Comparison of ENCODE assay signal across 20 mouse cellular contexts in the genomic region with DNA sequence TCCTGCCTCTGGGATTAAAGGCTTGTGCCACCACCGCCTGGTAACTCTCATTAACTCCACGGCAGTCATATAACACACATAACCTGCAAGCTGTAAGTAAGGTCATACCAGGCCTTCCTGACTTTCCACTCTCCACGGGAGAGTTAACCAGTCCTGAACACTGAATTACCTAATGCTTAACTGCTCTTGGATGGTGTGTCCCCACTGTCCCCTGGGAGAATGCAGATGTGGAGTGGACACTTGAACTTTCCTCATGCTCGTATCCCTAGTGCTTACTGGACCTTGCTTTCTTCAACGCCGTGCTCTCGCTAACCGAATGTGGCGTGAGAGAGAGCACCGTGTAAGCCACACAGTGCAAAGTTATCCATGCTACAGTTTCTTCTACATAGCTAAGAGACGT. TPM values are rescaled to one million over a fixed set of nuclear protein-coding genes. Genes with fewer than 3 reads are reported as not detected.
A peak's percentile ranks its signal among the peaks of the same experiment; 100 is the strongest.
DNase-seq lines count a peak whose midpoint lies in the region; ATAC-seq and TF ChIP-seq lines count a peak whose summit lies in the region.
"Had no signal": no experiment of that assay in that cellular context is flagged by ENCODE, and none has a peak within 500 bp of the region (broad histone marks: within the 10 kb centered on the region; RNA-seq: fewer than 3 reads in every experiment).

No protein-coding gene starts in this region.

- no peak overlapping the region for H3K9ac ChIP-seq in lung, postnatal 0 days (replicated peaks; ENCODE audit: low read depth)
- H3K9ac ChIP-seq in kidney, embryonic 16.5 days (replicated peaks; ENCODE audit: low read length) = no peak overlapping the region
- H3K9ac ChIP-seq: embryonic facial prominence, embryonic 13.5 days; forebrain, embryonic 12.5 days; hindbrain, embryonic 12.5 days had no signal

- DNase-seq in gastrocnemius, postnatal 25 days = peak; percentile 1
- DNase-seq in gastrocnemius, adult 8-10 months (ENCODE audit: low spot score in 2 of 2) = no peak
- DNase-seq in lung, postnatal 0 days (ENCODE audit: low spot score) = peak; percentile 51
- DNase-seq in lung, postnatal 25 days (ENCODE audit: low spot score) = no peak
- peak; percentile 33 to 50 for DNase-seq in kidney, postnatal 36 days
- DNase-seq in heart, embryonic 10.5 days (ENCODE audit: low spot score) = no peak
- DNase-seq in limb, embryonic 10.5 days (ENCODE audit: low spot score) = no peak
- DNase-seq: cerebellum, adult 11-12 months; cerebellum, adult 9-10 months; cerebellum, postnatal 36 days; gastrocnemius, postnatal 14 days; heart, postnatal 10 days; heart, postnatal 4 days had no signal

- 0 out of 2 replicates have a peak overlapping the region, but pooled peaks have one; percentile 21 for H3K27ac ChIP-seq in lung, postnatal 0 days (ENCODE audit: low read length)
- peak overlapping the region; percentile 32; the same call in 1 of the 2 replicates for H3K27ac ChIP-seq in kidney, embryonic 16.5 days (ENCODE audit: low read length)
- H3K27ac ChIP-seq in heart, embryonic 10.5 days = no peak overlapping the region
- H3K27ac ChIP-seq in limb, embryonic 10.5 days = no peak overlapping the region
- H3K27ac ChIP-seq: embryonic facial prominence, embryonic 13.5 days; forebrain, embryonic 12.5 days; hindbrain, embryonic 12.5 days had no signal

- peak; percentile 21; the same call in 1 of the 2 replicates for ATAC-seq in lung, postnatal 0 days
- peak; percentile 40; the same call in 1 of the 2 replicates for ATAC-seq in kidney, embryonic 16.5 days (ENCODE audit: low FRiP score, low TSS enrichment)
- ATAC-seq: forebrain, embryonic 16.5 days; hindbrain, embryonic 16.5 days had no signal

- H3K4me2 ChIP-seq in lung, postnatal 0 days (replicated peaks; ENCODE audit: low read depth, low read length) = no peak overlapping the region
- H3K4me2 ChIP-seq in kidney, embryonic 16.5 days (replicated peaks; ENCODE audit: low read depth, low read length) = no peak overlapping the region
- H3K4me2 ChIP-seq: embryonic facial prominence, embryonic 13.5 days; forebrain, embryonic 12.5 days; hindbrain, embryonic 12.5 days had no signal

- no peaks in the 10 kb centered on the region for H3K9me3 ChIP-seq in lung, postnatal 0 days (ENCODE audit: low read length)
- H3K9me3 ChIP-seq in kidney, embryonic 16.5 days (ENCODE audit: low read length) = no peaks in the 10 kb centered on the region
- no peaks in the 10 kb centered on the region for H3K9me3 ChIP-seq in heart, embryonic 10.5 days
- no peaks in the 10 kb centered on the region for H3K9me3 ChIP-seq in limb, embryonic 10.5 days (replicated peaks)
- H3K9me3 ChIP-seq: embryonic facial prominence, embryonic 13.5 days; forebrain, embryonic 12.5 days; G1E; hindbrain, embryonic 12.5 days had no signal

- WGBS in lung, postnatal 0 days = 70% methylated on average over 11 of the region's 11 CpGs
- WGBS in kidney, embryonic 16.5 days = 78% methylated on average over 11 of the region's 11 CpGs
- 78% methylated on average over 11 of the region's 11 CpGs for WGBS in heart, embryonic 10.5 days
- 88% methylated on average over 11 of the region's 11 CpGs for WGBS in limb, embryonic 10.5 days

- H3K4me1 ChIP-seq in lung, postnatal 0 days (ENCODE audit: insufficient read depth, low read depth, low read length) = peaks cover 56% of the 10 kb centered on the region
- H3K4me1 ChIP-seq in kidney, embryonic 16.5 days (ENCODE audit: insufficient read depth, low read length) = peaks cover 57% of the 10 kb centered on the region
- H3K4me1 ChIP-seq in heart, embryonic 10.5 days = peaks cover 87% of the 10 kb centered on the region
- H3K4me1 ChIP-seq in limb, embryonic 10.5 days = peaks cover 41% of the 10 kb centered on the region

- no peak overlapping the region for H3K4me3 ChIP-seq in lung, postnatal 0 days (ENCODE audit: low read depth, low read length)
- H3K4me3 ChIP-seq in kidney, embryonic 16.5 days (ENCODE audit: low read length) = no peak overlapping the region
- no peak overlapping the region for H3K4me3 ChIP-seq in heart, embryonic 10.5 days
- no peak overlapping the region for H3K4me3 ChIP-seq in limb, embryonic 10.5 days
- H3K4me3 ChIP-seq: embryonic facial prominence, embryonic 13.5 days; forebrain, embryonic 12.5 days; hindbrain, embryonic 12.5 days had no signal

- H3K27me3 ChIP-seq in lung, postnatal 0 days (replicated peaks; ENCODE audit: insufficient read depth, low read length) = no peaks in the 10 kb centered on the region
- no peaks in the 10 kb centered on the region for H3K27me3 ChIP-seq in kidney, embryonic 16.5 days (ENCODE audit: insufficient read depth, low read length)
- peaks cover 5% of the 10 kb centered on the region; the same call in 1 of the 2 replicates for H3K27me3 ChIP-seq in heart, embryonic 10.5 days (ENCODE audit: insufficient read depth, poor library complexity, severe bottlenecking)
- H3K27me3 ChIP-seq in limb, embryonic 10.5 days (ENCODE audit: low read depth, poor library complexity, severe bottlenecking) = no peaks in the 10 kb centered on the region
- H3K27me3 ChIP-seq: embryonic facial prominence, embryonic 13.5 days; forebrain, embryonic 12.5 days; hindbrain, embryonic 12.5 days had no signal

- peak; percentile 27; the same call in 1 of the 2 replicates for TF ChIP-seq EP300 in lung, postnatal 0 days (IDR thresholded peaks at IDR 0.05)

- no peaks in the 10 kb centered on the region for H3K36me3 ChIP-seq in lung, postnatal 0 days (ENCODE audit: insufficient read depth, low read length)
- 0 out of 2 replicates have a peak, but pooled peaks cover 2% of the 10 kb centered on the region for H3K36me3 ChIP-seq in kidney, embryonic 16.5 days (ENCODE audit: insufficient read depth, low read length)
- H3K36me3 ChIP-seq in heart, embryonic 10.5 days = no peaks in the 10 kb centered on the region; the same call in 1 of the 2 replicates
- H3K36me3 ChIP-seq in limb, embryonic 10.5 days = peaks cover 15% of the 10 kb centered on the region; the same call in 1 of the 2 replicates
- H3K36me3 ChIP-seq: forebrain, embryonic 12.5 days; hindbrain, embryonic 12.5 days had no signal

- no peak for TF ChIP-seq CTCF in lung, postnatal 0 days (IDR thresholded peaks at IDR 0.05)

RNA-seq across cellular contexts. Expression of a gene that starts 8.4 kb away (rescaled TPM):
- total RNA-seq in gastrocnemius, postnatal 25 days (2021) = 1 to 10 TPM; 8.0 to 9.9 TPM
- total RNA-seq in gastrocnemius, adult 8-10 months (2022) = 1 to 10 TPM; 5.7 to 9.1 (median 7.4) TPM
- polyA plus RNA-seq in lung, postnatal 0 days (2015; fragmentation: Nextera tagmentation; extraction: Ambion mirVana) = 5.9 and 6.7 TPM in 2 replicates
- polyA plus RNA-seq in kidney, embryonic 16.5 days (2015; fragmentation: Nextera tagmentation; extraction: Ambion mirVana) = 8.6 and 9.3 TPM in 2 replicates
- polyA plus RNA-seq in heart, embryonic 10.5 days (2016; fragmentation: Nextera tagmentation; extraction: Ambion mirVana) = 8.0 and 10.5 TPM in 2 replicates
- polyA plus RNA-seq in limb, embryonic 10.5 days (2016; fragmentation: Nextera tagmentation; extraction: Ambion mirVana) = 9.2 and 10.7 TPM in 2 replicates

Comparison
In these comparisons a context has a peak if more than half of its experiments do, and no peak if none do; other contexts are left out.
1. DNase-seq: peak in gastrocnemius, postnatal 25 days (single experiment), lung, postnatal 0 days (single experiment) and kidney, postnatal 36 days (2 of 2); none in gastrocnemius, adult 8-10 months (0 of 2), lung, postnatal 25 days (single experiment), heart, embryonic 10.5 days (single experiment) and limb, embryonic 10.5 days (single experiment).
2. H3K27ac ChIP-seq: peak in lung, postnatal 0 days (single experiment) and kidney, embryonic 16.5 days (single experiment); none in heart, embryonic 10.5 days (single experiment) and limb, embryonic 10.5 days (single experiment).